Mouse (Mus musculus): ENCODE results near the gene Tbc1d19. TPM values are rescaled to one million over a fixed set of nuclear protein-coding genes. Genes with fewer than 3 reads are reported as not detected.

The Tbc1d19 gene
- 7.9 TPM for polyA plus RNA-seq (2017; shearing (Covaris generic))

GRCm38 (mm10) chr5:53809115-53809991 is at the start of gene Tbc1d19:
Tbc1d19 (plus strand) TSS chr5:53809606.

Other genes starting within 250 kb of the Tbc1d19 start
- gene Cckar, start 101.9 kb upstream of the Tbc1d19 start, polyA plus RNA-seq (2017; shearing (Covaris generic)): not detected
- gene Stim2, start 188.9 kb downstream of the Tbc1d19 start, polyA plus RNA-seq (2017; shearing (Covaris generic)): 49.1 TPM

Data from effector memory CD4-positive, alpha-beta T cell, adult 7 months (primary cell).